Mouse (Mus musculus) liver, embryonic 13.5 days (tissue): ENCODE measurements around the gene Ces3a. TPM values are rescaled to one million over a fixed set of nuclear protein-coding genes. Genes with fewer than 3 reads are reported as not detected.
A peak's percentile ranks its signal among the peaks of the same experiment; 100 is the strongest.
"Not testable (repeated sequence)": the region's sequence is repeated elsewhere in the genome, so short reads cannot be mapped to it uniquely, and the experiment has no call there.

ENCODE experiments used
- ATAC-seq: fragments of 200-750 bp; cut with Nextera tagmentation; 2 replicates; pipeline ENCODE4 v1.8.0; 2017; ENCODE audit warnings: low read depth, mild to moderate bottlenecking, moderate number of reproducible peaks, moderate library complexity
- DNase-seq: peaks from one replicate; pipeline ENCODE4 v3.0.0; 2022
- H3K27ac ChIP-seq: fragments of 300-500 bp; sonication (generic); 2 replicates; pipeline ENCODE4 v1.5.1; 2015; ENCODE audit warnings: moderate library complexity, mild to moderate bottlenecking, inconsistent platforms
- H3K27me3 ChIP-seq: fragments of 300-500 bp; sonication (generic); 2 replicates; pipeline ENCODE4 v1.6.1; 2015; ENCODE audit warnings: mild to moderate bottlenecking, inconsistent platforms
- H3K36me3 ChIP-seq: fragments of 300-500 bp; sonication (generic); 2 replicates; pipeline ENCODE4 v1.6.1; 2015; ENCODE audit warnings: mild to moderate bottlenecking, inconsistent platforms
- H3K4me1 ChIP-seq: fragments of 300-500 bp; sonication (generic); replicated peaks from 2 replicates; pipeline ENCODE4 v1.6.1; 2015; ENCODE audit warnings: inconsistent platforms
- H3K4me2 ChIP-seq: fragments of 300-500 bp; sonication (generic); 2 replicates; pipeline ENCODE4 v1.6.1; 2015; ENCODE audit warnings: inconsistent platforms, mild to moderate bottlenecking, moderate library complexity
- H3K4me3 ChIP-seq: fragments of 300-500 bp; sonication (generic); replicated peaks from 2 replicates; pipeline ENCODE4 v1.5.1; 2015; ENCODE audit warnings: mild to moderate bottlenecking, inconsistent platforms
- H3K9ac ChIP-seq: fragments of 300-500 bp; sonication (generic); 2 replicates; pipeline ENCODE4 v1.6.1; 2015; ENCODE audit warnings: mild to moderate bottlenecking, inconsistent platforms
- H3K9me3 ChIP-seq: fragments of 300-500 bp; sonication (generic); replicated peaks from 2 replicates; pipeline ENCODE4 v1.6.1; 2016; ENCODE audit warnings: inconsistent platforms
- WGBS: fragments of 180-500 bp; shearing (Covaris S2); methylation state at CpG from one replicate; pipeline ENCODE4 v1.1.7; 2015; ENCODE audit not compliant: insufficient replicate concordance; 5-methylcytosine and 5-hydroxymethylcytosine counted together
- polyA plus RNA-seq: library from polyadenylated mRNA; unstranded; fragments of >200 nt; fragmentation: Nextera tagmentation; extraction: Ambion mirVana; gene quantifications from 2 replicates; pipeline ENCODE4 v1.2.1, GENCODE M21; 2015

Ces3a gene
- polyA plus RNA-seq, 1 experiment from 2014 or later = 0.24 TPM

- no peak overlapping the region for H3K4me2 ChIP-seq
- no peaks in the 10 kb centered on the region for H3K36me3 ChIP-seq
- DNase-seq (no peak), ATAC-seq (no peak)
- no peak overlapping the region for H3K4me3 ChIP-seq
- H3K9ac ChIP-seq = no peak overlapping the region
- no peaks in the 10 kb centered on the region for H3K4me1 ChIP-seq
- H3K27ac ChIP-seq = no peak overlapping the region
- H3K27me3 ChIP-seq = no peaks in the 10 kb centered on the region
- H3K9me3 ChIP-seq = no peaks in the 10 kb centered on the region
Measured at GRCm38 (mm10) chr8:105060056-105060455, 11.7 kb downstream of the Ces3a start.

GRCm38 (mm10) chr8:105066761-105067160 is 18.4 kb downstream of the Ces3a start:
- 0% methylated on average over 1 of the region's 1 CpGs for WGBS
- DNase-seq (peak; percentile 14), ATAC-seq (no peak)
- no peak overlapping the region for H3K4me2 ChIP-seq
- no peaks in the 10 kb centered on the region for H3K4me1 ChIP-seq
- no peaks in the 10 kb centered on the region for H3K9me3 ChIP-seq
- H3K9ac ChIP-seq = no peak overlapping the region
- H3K4me3 ChIP-seq = no peak overlapping the region
- no peak overlapping the region for H3K27ac ChIP-seq
- H3K27me3 ChIP-seq = no peaks in the 10 kb centered on the region
- no peaks in the 10 kb centered on the region for H3K36me3 ChIP-seq

- not testable (repeated sequence) for H3K4me3 ChIP-seq, H3K9me3 ChIP-seq, ATAC-seq, H3K4me2 ChIP-seq, H3K4me1 ChIP-seq, DNase-seq, H3K9ac ChIP-seq, H3K36me3 ChIP-seq, H3K27me3 ChIP-seq, H3K27ac ChIP-seq
- 50% methylated on average over 7 of the region's 7 CpGs for WGBS
Measured at GRCm38 (mm10) chr8:105067905-105068304, 19.5 kb downstream of the Ces3a start.

GRCm38 (mm10) chr8:105068971-105069370 is 20.6 kb downstream of the Ces3a start:
- Histone ChIP-seq H3K4me2 (no peak overlapping the region), H3K36me3 (no peaks in the 10 kb centered on the region), H3K4me3 (no peak overlapping the region), H3K27me3 (no peaks in the 10 kb centered on the region), H3K27ac (no peak overlapping the region), H3K9me3 (no peaks in the 10 kb centered on the region), H3K9ac (no peak overlapping the region), H3K4me1 (no peaks in the 10 kb centered on the region)
- no peak for ATAC-seq
- DNase-seq = no peak

DNA sequence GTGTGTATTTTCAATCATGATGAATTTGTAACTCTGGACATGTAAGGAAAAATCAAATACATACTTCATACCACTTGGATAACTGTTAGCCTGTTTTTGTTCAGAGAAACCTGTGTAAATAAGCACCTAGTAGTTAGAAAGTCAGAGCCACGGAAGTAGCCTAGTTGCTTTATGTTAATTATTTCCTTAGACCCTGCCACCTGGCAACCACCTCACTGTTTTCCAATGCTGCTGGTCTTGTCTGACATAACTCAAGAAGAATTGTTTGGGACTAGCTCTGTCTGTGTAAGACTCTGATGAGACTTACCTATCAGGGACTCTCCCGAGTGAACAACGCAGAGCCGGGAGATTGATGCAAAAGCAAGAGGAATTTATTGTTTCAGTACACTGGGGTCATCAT is 28.2 kb downstream of the Ces3a start:
- no peaks in the 10 kb centered on the region for H3K36me3 ChIP-seq
- H3K4me3 ChIP-seq = no peak overlapping the region
- no peaks in the 10 kb centered on the region for H3K4me1 ChIP-seq
- ATAC-seq = no peak
- no peaks in the 10 kb centered on the region for H3K9me3 ChIP-seq
- H3K9ac ChIP-seq = no peak overlapping the region
- DNase-seq = no peak
- H3K27ac ChIP-seq = no peak overlapping the region
- no peak overlapping the region for H3K4me2 ChIP-seq
- WGBS = 75% methylated on average over 4 of the region's 4 CpGs
- H3K27me3 ChIP-seq = no peaks in the 10 kb centered on the region

DNA sequence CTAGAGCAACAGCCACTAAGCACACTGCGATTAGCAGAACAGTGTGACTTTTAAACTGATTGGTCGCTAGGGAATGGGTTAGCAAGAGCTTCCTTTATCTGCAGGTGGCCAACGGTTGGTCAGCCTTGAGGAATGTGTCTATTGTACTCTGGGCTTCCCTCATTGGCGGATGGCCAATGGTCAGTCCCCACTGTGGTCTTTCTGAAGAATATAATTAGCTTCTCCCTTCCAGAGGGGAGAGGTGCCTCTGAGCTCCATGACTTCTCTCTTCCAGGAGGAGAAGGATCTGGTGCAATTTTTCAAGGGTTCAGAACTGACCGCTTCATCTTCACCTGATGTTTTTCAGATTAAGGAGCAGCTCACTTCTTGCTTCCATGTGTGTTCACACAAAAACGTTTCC is 28.7 kb downstream of the Ces3a start:
- Histone ChIP-seq H3K27me3 (no peaks in the 10 kb centered on the region), H3K4me1 (no peaks in the 10 kb centered on the region), H3K4me2 (no peak overlapping the region), H3K4me3 (no peak overlapping the region), H3K36me3 (no peaks in the 10 kb centered on the region), H3K9ac (no peak overlapping the region), H3K27ac (no peak overlapping the region), H3K9me3 (no peaks in the 10 kb centered on the region)
- no peak for DNase-seq
- 51% methylated on average over 6 of the region's 6 CpGs for WGBS
- no peak for ATAC-seq

GRCm38 (mm10) chr8:105078591-105078990 is 30.2 kb downstream of the Ces3a start:
- no peaks in the 10 kb centered on the region for H3K9me3 ChIP-seq
- no peak for DNase-seq
- WGBS = 62% methylated on average over 5 of the region's 5 CpGs

GRCm38 (mm10) chr8:105080814-105081336 is 32.5 kb downstream of the Ces3a start:
- Histone ChIP-seq H3K9ac (no peak overlapping the region), H3K4me2 (no peak overlapping the region), H3K9me3 (no peaks in the 10 kb centered on the region), H3K27ac (no peak overlapping the region), H3K4me1 (no peaks in the 10 kb centered on the region), H3K27me3 (no peaks in the 10 kb centered on the region), H3K36me3 (no peaks in the 10 kb centered on the region), H3K4me3 (no peak overlapping the region)
- ATAC-seq (no peak), DNase-seq (no peak)
- 45% methylated on average over 5 of the region's 5 CpGs for WGBS

More at GRCm38 (mm10) chr8:105078591-105078990, 30.2 kb downstream of the Ces3a start:
- Histone ChIP-seq H3K4me1 (no peaks in the 10 kb centered on the region), H3K4me3 (no peak overlapping the region), H3K27ac (no peak overlapping the region), H3K27me3 (no peaks in the 10 kb centered on the region), H3K36me3 (no peaks in the 10 kb centered on the region), H3K4me2 (no peak overlapping the region), H3K9ac (no peak overlapping the region)
- no peak for ATAC-seq

- H3K4me3 ChIP-seq = no peak within 1 kb of the TSS
- no peaks in the 10 kb centered on the region for H3K36me3 ChIP-seq
- ATAC-seq (no peak), DNase-seq (no peak)
- no peaks in the 10 kb centered on the region for H3K4me1 ChIP-seq
- H3K4me2 ChIP-seq = no peak within 1 kb of the TSS
- no peaks in the 10 kb centered on the region for H3K9me3 ChIP-seq
- H3K27ac ChIP-seq = no peak within 1 kb of the TSS
- no peak within 1 kb of the TSS for H3K9ac ChIP-seq
- H3K27me3 ChIP-seq = no peaks in the 10 kb centered on the region
- 52% methylated on average over 7 of the region's 7 CpGs for WGBS
Measured at GRCm38 (mm10) chr8:105083449-105084050, 35.1 kb downstream of the Ces3a start, which contains the start of gene Ces3b. Ces3b (plus strand) TSS chr8:105083753.

- H3K27me3 ChIP-seq, H3K27ac ChIP-seq, ATAC-seq, DNase-seq, H3K36me3 ChIP-seq, H3K4me1 ChIP-seq, H3K4me3 ChIP-seq, H3K9ac ChIP-seq, H3K4me2 ChIP-seq, H3K9me3 ChIP-seq: not testable (repeated sequence)
- WGBS = 53% methylated on average over 5 of the region's 5 CpGs
Measured at GRCm38 (mm10) chr8:105088166-105088565, 39.8 kb downstream of the Ces3a start.

- no peak overlapping the region for H3K9ac ChIP-seq
- H3K4me3 ChIP-seq = no peak overlapping the region
- H3K4me2 ChIP-seq = no peak overlapping the region
- DNase-seq (no peak), ATAC-seq (no peak)
- H3K36me3 ChIP-seq = no peaks in the 10 kb centered on the region
- no peaks in the 10 kb centered on the region for H3K9me3 ChIP-seq
- H3K4me1 ChIP-seq = no peaks in the 10 kb centered on the region
- no peaks in the 10 kb centered on the region for H3K27me3 ChIP-seq
- no peak overlapping the region for H3K27ac ChIP-seq
- 47% methylated on average over 4 of the region's 4 CpGs for WGBS
Measured at GRCm38 (mm10) chr8:105088581-105088980, 40.2 kb downstream of the Ces3a start.

GRCm38 (mm10) chr8:105093992-105094391 is 45.6 kb downstream of the Ces3a start:
- Histone ChIP-seq H3K4me1 (no peaks in the 10 kb centered on the region), H3K9me3 (no peaks in the 10 kb centered on the region), H3K27ac (no peak overlapping the region), H3K36me3 (no peaks in the 10 kb centered on the region), H3K27me3 (no peaks in the 10 kb centered on the region), H3K9ac (no peak overlapping the region), H3K4me3 (no peak overlapping the region), H3K4me2 (no peak overlapping the region)
- 71% methylated on average over 3 of the region's 3 CpGs for WGBS
- no peak for ATAC-seq
- no peak for DNase-seq
